Mouse (Mus musculus): ENCODE measurements at regions not wholly inside any gene's neighbourhood (a gene's known extent, or its start where the extent isn't known, plus 50 kb on each side); places are given as distances from the start of the nearest gene placed in this dataset.

- no peak for DNase-seq
Observed at GRCm38 (mm10) chr4:9935949-9936348, 938.3 kb upstream of the 2610301B20Rik start.

GRCm38 (mm10) chr4:9951441-9951840, 922.9 kb upstream of the 2610301B20Rik start:
- DNase-seq, result no peak

GRCm38 (mm10) chr4:9974631-9975030, 899.7 kb upstream of the 2610301B20Rik start:
- DNase-seq, result no peak

GRCm38 (mm10) chr4:9981354-9982040, 892.8 kb upstream of the 2610301B20Rik start:
- no peak for DNase-seq

- no peak for DNase-seq
Observed at GRCm38 (mm10) chr4:9982786-9983525, 891.3 kb upstream of the 2610301B20Rik start.

- DNase-seq, result no peak
Observed at GRCm38 (mm10) chr4:9993871-9994270, 880.4 kb upstream of the 2610301B20Rik start.

- no peak for DNase-seq
Observed at GRCm38 (mm10) chr4:9994466-9994865, 879.8 kb upstream of the 2610301B20Rik start.

- no peak for DNase-seq
Observed at GRCm38 (mm10) chr4:10030316-10030715, 844.0 kb upstream of the 2610301B20Rik start.

- DNase-seq, result no peak
Observed at GRCm38 (mm10) chr4:10031764-10032163, 842.5 kb upstream of the 2610301B20Rik start.

GRCm38 (mm10) chr4:10035336-10035735, 839.0 kb upstream of the 2610301B20Rik start:
- no peak for DNase-seq

- no peak for DNase-seq
Observed at GRCm38 (mm10) chr4:10041301-10042093, 832.8 kb upstream of the 2610301B20Rik start.

- no peak for DNase-seq
Observed at GRCm38 (mm10) chr4:10048770-10049169, 825.5 kb upstream of the 2610301B20Rik start.

GRCm38 (mm10) chr4:10049411-10049810, 824.9 kb upstream of the 2610301B20Rik start:
- DNase-seq, result no peak

- DNase-seq, result no peak
Observed at GRCm38 (mm10) chr4:10051296-10052267, 822.7 kb upstream of the 2610301B20Rik start.

GRCm38 (mm10) chr4:10052869-10053268, 821.4 kb upstream of the 2610301B20Rik start:
- no peak for DNase-seq

GRCm38 (mm10) chr4:10072500-10073106, 801.7 kb upstream of the 2610301B20Rik start:
- DNase-seq, result no peak

GRCm38 (mm10) chr4:10079565-10080169, 794.6 kb upstream of the 2610301B20Rik start:
- no peak for DNase-seq

GRCm38 (mm10) chr4:10114831-10115230, 759.5 kb upstream of the 2610301B20Rik start:
- DNase-seq, result no peak

GRCm38 (mm10) chr4:10117964-10118363, 756.3 kb upstream of the 2610301B20Rik start:
- DNase-seq, result no peak

- DNase-seq, result no peak
Observed at GRCm38 (mm10) chr4:10124252-10124651, 750.0 kb upstream of the 2610301B20Rik start.

- no peak for DNase-seq
Observed at GRCm38 (mm10) chr4:10141238-10141934, 732.9 kb upstream of the 2610301B20Rik start.
